Mouse (Mus musculus) CH12.LX (cell line): Measurements from ENCODE around the gene Qser1. TPM values are rescaled to one million over a fixed set of nuclear protein-coding genes. Genes with fewer than 3 reads are reported as not detected.
A peak's percentile ranks its signal among the peaks of the same experiment; 100 is the strongest.
"Not testable (repeated sequence)": the region's sequence is repeated elsewhere in the genome, so short reads cannot be mapped to it uniquely, and the experiment has no call there.

Experiments used
- DNase-seq: peaks from one replicate; pipeline ENCODE4 v3.0.0-alpha.2; 2013; ENCODE audit errors: extremely low read depth
- H3K27ac ChIP-seq: 2 replicates; pipeline ENCODE4 v1.5.1; 2012; ENCODE audit warnings: low read depth, mild to moderate bottlenecking, control low read depth, moderate library complexity; ENCODE audit not compliant: insufficient read depth
- H3K27me3 ChIP-seq: replicated peaks from 2 replicates; pipeline ENCODE3; 2012; ENCODE audit warnings: inconsistent platforms
- H3K36me3 ChIP-seq, 2 experiments: replicated peaks in 1 of 2; 2 replicates each; pipeline versions ENCODE3 to v1.6.1; 2012; ENCODE audit warnings: inconsistent platforms in 1 of 2, low read length in 1 of 2, mild to moderate bottlenecking in 1 of 2, mixed read lengths in 1 of 2, moderate library complexity in 1 of 2; ENCODE audit not compliant: control insufficient read depth in 1 of 2, insufficient read depth in 1 of 2
- H3K4me1 ChIP-seq, 2 experiments: 2 replicates each; pipeline ENCODE4 v1.6.1; 2012; ENCODE audit warnings: inconsistent platforms in 1 of 2, moderate library complexity in 1 of 2; ENCODE audit not compliant: insufficient read depth in 2 of 2, control insufficient read depth in 1 of 2
- H3K4me2 ChIP-seq: 2 replicates; pipeline ENCODE4 v1.6.1; 2012; ENCODE audit warnings: low read depth, mild to moderate bottlenecking, control low read depth; ENCODE audit not compliant: poor library complexity, insufficient read depth, severe bottlenecking
- H3K4me3 ChIP-seq, 3 experiments: fragments of 150-350 bp in 1 of 3; sonication (generic) in 1 of 3; replicated peaks in 1 of 3; 2 replicates each; pipeline versions ENCODE3 to v1.5.1; 2011 to 2012; ENCODE audit warnings: low read depth in 2 of 3, low read length in 2 of 3, mild to moderate bottlenecking in 2 of 3, moderate library complexity in 2 of 3, control low read depth in 1 of 3, improper control_type of control experiment in 1 of 3, inconsistent platforms in 1 of 3, mixed read lengths in 1 of 3; ENCODE audit not compliant: poor library complexity in 1 of 3
- H3K79me2 ChIP-seq: replicated peaks from 2 replicates; pipeline ENCODE4 v1.6.1; 2012; ENCODE audit warnings: mild to moderate bottlenecking, moderate library complexity; ENCODE audit not compliant: control insufficient read depth, poor library complexity, insufficient read depth, severe bottlenecking; ENCODE audit errors: extremely low read depth
- H3K9ac ChIP-seq: 2 replicates; pipeline ENCODE4 v1.6.1; 2012; ENCODE audit warnings: low read depth, mild to moderate bottlenecking, control low read depth, moderate library complexity; ENCODE audit not compliant: insufficient read depth
- H3K9me3 ChIP-seq: replicated peaks from 2 replicates; pipeline ENCODE3; 2012; ENCODE audit warnings: low read length, inconsistent platforms, mixed read lengths
- CHD2 ChIP-seq: IDR thresholded peaks from 2 replicates; pipeline ENCODE4 v1.6.1; 2011; ENCODE audit warnings: low read length, improper control_type of control experiment
- CTCF ChIP-seq, 2 experiments: IDR thresholded peaks in 1 of 2; conservative IDR thresholded peaks in 1 of 2; 2 replicates each; pipeline ENCODE4 v1.5.1; 2011 to 2012; ENCODE audit warnings: low read depth in 2 of 2, low read length in 2 of 2, improper control_type of control experiment in 1 of 2, inconsistent platforms in 1 of 2, mild to moderate bottlenecking in 1 of 2, moderate library complexity in 1 of 2
- E2F4 ChIP-seq: IDR thresholded peaks from 2 replicates; pipeline ENCODE4 v1.6.1; 2011; ENCODE audit warnings: low read depth, low read length, improper control_type of control experiment; ENCODE audit not compliant: insufficient replicate concordance
- ELF1 ChIP-seq: IDR thresholded peaks from 2 replicates; pipeline ENCODE4 v1.6.1; 2014; ENCODE audit warnings: low read depth, mild to moderate bottlenecking, inconsistent platforms, low read length, improper control_type of control experiment
- HCFC1 ChIP-seq: IDR thresholded peaks from 2 replicates; pipeline ENCODE4 v1.6.1; 2012; ENCODE audit warnings: low read depth, mild to moderate bottlenecking, inconsistent platforms, low read length, improper control_type of control experiment
- JUND ChIP-seq: conservative IDR thresholded peaks from 2 replicates; pipeline ENCODE4 v1.6.1; 2011; ENCODE audit warnings: low read depth, low read length, improper control_type of control experiment
- KAT2A ChIP-seq: IDR thresholded peaks from 2 replicates; pipeline ENCODE4 v1.6.1; 2012; ENCODE audit warnings: low read length, improper control_type of control experiment, inconsistent platforms; ENCODE audit not compliant: insufficient replicate concordance
- MAFK ChIP-seq: IDR thresholded peaks from 2 replicates; pipeline ENCODE4 v1.6.1; 2011; ENCODE audit warnings: low read length, improper control_type of control experiment; ENCODE audit not compliant: insufficient replicate concordance
- MAX ChIP-seq: IDR thresholded peaks from 2 replicates; pipeline ENCODE4 v1.6.1; 2011; ENCODE audit warnings: low read length, improper control_type of control experiment
- MEF2A ChIP-seq: IDR thresholded peaks from 2 replicates; pipeline ENCODE4 v1.6.1; 2014; ENCODE audit warnings: low read depth, mild to moderate bottlenecking, inconsistent platforms, low read length, improper control_type of control experiment, borderline replicate concordance
- MYC ChIP-seq: IDR thresholded peaks from 2 replicates; pipeline ENCODE4 v1.6.1; 2011; ENCODE audit warnings: low read depth, mild to moderate bottlenecking, improper control_type of control experiment, low read length
- NRF1 ChIP-seq: IDR thresholded peaks from 2 replicates; pipeline ENCODE4 v1.6.1; 2014; ENCODE audit warnings: low read depth, mild to moderate bottlenecking, inconsistent platforms, low read length, improper control_type of control experiment, moderate library complexity
- PAX5 ChIP-seq: IDR thresholded peaks from 2 replicates; pipeline ENCODE4 v1.6.1; 2012; ENCODE audit warnings: low read length, inconsistent platforms, mixed read lengths
- POLR2A ChIP-seq: IDR thresholded peaks from 2 replicates; pipeline ENCODE4 v1.6.1; 2011; ENCODE audit warnings: low read depth, mild to moderate bottlenecking, improper control_type of control experiment, low read length
- RAD21 ChIP-seq: IDR thresholded peaks from 2 replicates; pipeline ENCODE4 v1.6.1; 2011; ENCODE audit warnings: low read depth, mild to moderate bottlenecking, low read length, improper control_type of control experiment, moderate library complexity
- RCOR1 ChIP-seq: conservative IDR thresholded peaks from 2 replicates; pipeline ENCODE4 v1.6.1; 2012; ENCODE audit warnings: low read depth, mild to moderate bottlenecking, inconsistent platforms, low read length, improper control_type of control experiment
- SIN3A ChIP-seq: IDR thresholded peaks from 2 replicates; pipeline ENCODE4 v1.6.1; 2012; ENCODE audit warnings: low read length, improper control_type of control experiment, inconsistent platforms
- SMC3 ChIP-seq: IDR thresholded peaks from 2 replicates; pipeline ENCODE4 v1.6.1; 2011; ENCODE audit warnings: low read depth, low read length, improper control_type of control experiment
- UBTF ChIP-seq: IDR thresholded peaks from 2 replicates; pipeline ENCODE4 v1.6.1; 2012; ENCODE audit warnings: low read depth, mild to moderate bottlenecking, inconsistent platforms, low read length, improper control_type of control experiment, moderate library complexity
- USF1 ChIP-seq: IDR thresholded peaks from 2 replicates; pipeline ENCODE4 v1.6.1; 2014; ENCODE audit warnings: low read depth, mild to moderate bottlenecking, inconsistent platforms, low read length, improper control_type of control experiment
- ZC3H11A ChIP-seq: IDR thresholded peaks from 2 replicates; pipeline ENCODE4 v1.6.1; 2012; ENCODE audit warnings: low read depth, mild to moderate bottlenecking, inconsistent platforms, low read length, improper control_type of control experiment
- ZKSCAN1 ChIP-seq: IDR thresholded peaks from 2 replicates; pipeline ENCODE4 v1.6.1; 2012; ENCODE audit warnings: low read depth, inconsistent platforms, low read length, improper control_type of control experiment, borderline replicate concordance
- ZMIZ1 ChIP-seq: IDR thresholded peaks from 2 replicates; pipeline ENCODE4 v1.6.1; 2012; ENCODE audit warnings: low read depth, mild to moderate bottlenecking, inconsistent platforms, low read length, improper control_type of control experiment
- dilution Hi-C: fragments of 300-500 bp; cut with MboI; formaldehyde crosslinking; loops from 2 replicates; pipeline ENCODE4 v1.14.3; 2020; ENCODE audit warnings: low sequenced_read_pairs; ENCODE audit not compliant: extremely low pct_unique_long_range_greater_than_20kb, extremely low pct_ligation_motif_present
- in situ Hi-C: fragments of 300-500 bp; cut with MboI; formaldehyde crosslinking; loops from 3 replicates; pipeline ENCODE4 v1.14.3; 2019; ENCODE audit warnings: low sequenced_read_pairs, low pct_ligation_motif_present, low pct_unique_long_range_greater_than_20kb, mixed read lengths
- polyA plus RNA-seq: library from polyadenylated mRNA; unstranded; fragments of >175 nt; gene quantifications from 2 replicates; pipeline ENCODE4 v1.2.1, GENCODE M21; 2012; ENCODE audit warnings: low read depth; ENCODE audit not compliant: insufficient read length
- total RNA-seq, 2 experiments: library from RNA; depleted of rRNA; stranded (reverse); fragments of 300-350 nt in 1 of 2; fragments of >200 nt in 1 of 2; gene quantifications; 2 replicates each; pipeline ENCODE4 v1.2.3; 2012 to 2014

The Qser1 gene
- total and polyA plus RNA-seq, 3 experiments = 3.7 to 10.2 (median 6.8) TPM

GRCm38 (mm10) chr2:104826191-104826590 is 9.6 kb upstream of the Qser1 start:
- Histone ChIP-seq H3K4me2 (no peak overlapping the region), H3K27me3 (no peaks in the 10 kb centered on the region), H3K27ac (no peak overlapping the region)
- no peak for DNase-seq
- TF ChIP-seq NRF1 (no peak), UBTF (no peak), MEF2A (no peak), POLR2A (no peak), ZC3H11A (no peak), MYC (no peak)
- TF ChIP-seq, all 38 proteins: peak for 0
- no peaks in the 10 kb centered on the region for H3K9me3 ChIP-seq
- H3K9ac ChIP-seq = no peak overlapping the region
- H3K4me1 ChIP-seq = peaks cover 0 to 3% of the 10 kb centered on the region in 2 experiments; a peak in 1 of 4 replicates
- 0 out of 2 replicates have a peak, but pooled peaks cover under 1% of the 10 kb centered on the region for H3K79me2 ChIP-seq
- H3K36me3 ChIP-seq = peaks cover 13 to 34% of the 10 kb centered on the region in 2 experiments
- H3K4me3 ChIP-seq = no peak overlapping the region
- dilution Hi-C loops (no loop called here), in situ Hi-C loops (no loop called here)

- H3K27ac ChIP-seq, H3K9me3 ChIP-seq, H3K36me3 ChIP-seq, H3K4me2 ChIP-seq, H3K9ac ChIP-seq, dilution Hi-C loops, H3K27me3 ChIP-seq, in situ Hi-C loops, H3K4me3 ChIP-seq: not testable (repeated sequence)
- H3K4me1 ChIP-seq = peaks cover 2 to 15% of the 10 kb centered on the region in 2 experiments; a peak in 2 of 4 replicates
- peak; percentile 25 for DNase-seq
- H3K79me2 ChIP-seq = peaks cover 22% of the 10 kb centered on the region
- TF ChIP-seq RCOR1 (peak; percentile 91), SIN3A (0 out of 2 replicates have a peak, but pooled peaks have one; percentile 40)
These were observed 2.2 kb upstream of the Qser1 start for GRCm38 (mm10) chr2:104818763-104819162.

GRCm38 (mm10) chr2:104817555-104818330 is 1.2 kb upstream of the Qser1 start:
- in situ Hi-C loops = no loop called here
- peak; percentile 70 for DNase-seq
- Histone ChIP-seq H3K4me2 (peak overlapping the region; percentile 97), H3K9ac (peak overlapping the region; percentile 97), H3K4me3 (peak overlapping the region; percentile 77 to 92 (median 81)), H3K4me1 (peaks cover 2 to 26% of the 10 kb centered on the region in 2 experiments; a peak in 2 of 4 replicates), H3K27me3 (no peaks in the 10 kb centered on the region), H3K9me3 (no peaks in the 10 kb centered on the region), H3K79me2 (peaks cover 31% of the 10 kb centered on the region), H3K36me3 (no peaks in the 10 kb centered on the region), H3K27ac (peak overlapping the region; percentile 94; the same call in 1 of the 2 replicates)
- dilution Hi-C loops = no loop called here
- TF ChIP-seq SMC3 = no peak
- peak; percentile 12; the same call in 1 of the 2 replicates for TF ChIP-seq USF1
- no peak for TF ChIP-seq CTCF (conservative IDR thresholded peaks at IDR 0.05 in 1 of 2, IDR thresholded peaks at IDR 0.05 in 1 of 2; ENCODE audit: low read depth in 2 of 2, low read length in 2 of 2)
- TF ChIP-seq ZKSCAN1 = no peak
- TF ChIP-seq E2F4 = no peak
- TF ChIP-seq ELF1 = no peak
- peak; percentile 58; the same call in 1 of the 2 replicates for TF ChIP-seq MYC
- TF ChIP-seq UBTF = no peak
- TF ChIP-seq ZMIZ1 = no peak
- no peak for TF ChIP-seq HCFC1
- 0 out of 2 replicates have a peak, but pooled peaks have one; percentile 23 for TF ChIP-seq MAFK
- peak; percentile 85 for TF ChIP-seq MAX
- no peak for TF ChIP-seq MEF2A
- no peak for TF ChIP-seq PAX5
- TF ChIP-seq CHD2 = no peak
- TF ChIP-seq JUND = peak; percentile 93
- 0 out of 2 replicates have a peak, but pooled peaks have one; percentile 27 for TF ChIP-seq SIN3A
- no peak for TF ChIP-seq ZC3H11A
- TF ChIP-seq RAD21 = no peak
- no peak for TF ChIP-seq KAT2A
